Comparison of ENCODE assay signal across 13 mouse cellular contexts in the genomic region with DNA sequence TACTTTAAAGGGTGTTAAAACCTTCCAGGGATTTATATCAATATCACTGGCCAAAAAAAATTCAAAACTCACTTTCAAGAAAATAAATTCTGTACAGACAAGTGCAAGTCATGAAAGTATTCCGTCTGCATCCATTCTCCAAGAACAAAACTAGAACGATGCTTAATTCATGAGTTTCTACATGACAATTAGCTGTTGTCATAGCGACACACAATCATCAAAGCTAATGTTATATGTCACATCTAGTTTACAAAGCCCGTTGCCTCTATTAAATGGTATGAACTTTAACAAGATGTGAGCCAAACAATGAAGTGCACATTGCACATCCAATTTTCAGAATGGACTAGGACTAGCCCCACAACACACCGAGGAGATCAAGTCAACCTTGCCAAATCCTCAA. TPM values are rescaled to one million over a fixed set of nuclear protein-coding genes. Genes with fewer than 3 reads are reported as not detected.
"Had no signal": no experiment of that assay in that cellular context is flagged by ENCODE, and none has a peak within 500 bp of the region (broad histone marks: within the 10 kb centered on the region; RNA-seq: fewer than 3 reads in every experiment).

No protein-coding gene starts in this region.

- H3K9ac ChIP-seq: limb, embryonic 13.5 days; liver, embryonic 14.5 days; midbrain, embryonic 15.5 days; neural tube, embryonic 13.5 days had no signal

- H3K27ac ChIP-seq: layer of hippocampus, adult 2 months; limb, embryonic 13.5 days; liver, embryonic 14.5 days; midbrain, embryonic 15.5 days; neural tube, embryonic 13.5 days had no signal

- H3K36me3 ChIP-seq: limb, embryonic 13.5 days; midbrain, embryonic 15.5 days; neural tube, embryonic 13.5 days had no signal

- H3K9me3 ChIP-seq: limb, embryonic 13.5 days; midbrain, embryonic 15.5 days; neural tube, embryonic 13.5 days had no signal

- H3K27me3 ChIP-seq: limb, embryonic 13.5 days; midbrain, embryonic 15.5 days; neural tube, embryonic 13.5 days had no signal

- H3K4me2 ChIP-seq: limb, embryonic 13.5 days; midbrain, embryonic 15.5 days; neural tube, embryonic 13.5 days had no signal

- DNase-seq: kidney, adult 11 months; kidney, postnatal 10 days; kidney, postnatal 4 days; left cerebral cortex, postnatal 4 days; lung, adult 18-20 months; right cerebral cortex, adult 18-20 months; right cerebral cortex, postnatal 25 days had no signal

- H3K4me1 ChIP-seq: limb, embryonic 13.5 days; neural tube, embryonic 13.5 days had no signal

- ATAC-seq: midbrain, embryonic 15.5 days had no signal

- H3K4me3 ChIP-seq: layer of hippocampus, adult 2 months; limb, embryonic 13.5 days; midbrain, embryonic 15.5 days; neural tube, embryonic 13.5 days had no signal

RNA-seq across cellular contexts. Expression of a gene that starts 9.2 kb away (rescaled TPM):
- total RNA-seq: layer of hippocampus, adult 2 months had no signal
- polyA plus RNA-seq: kidney, embryonic 14.5 days had no signal
